Mouse (Mus musculus): ENCODE data around the gene Camk1d. TPM values are rescaled to one million over a fixed set of nuclear protein-coding genes. Genes with fewer than 3 reads are reported as not detected.

The Camk1d gene
- polyA plus RNA-seq, 1 experiment from 2014 or later, result 0.82 TPM

DNA sequence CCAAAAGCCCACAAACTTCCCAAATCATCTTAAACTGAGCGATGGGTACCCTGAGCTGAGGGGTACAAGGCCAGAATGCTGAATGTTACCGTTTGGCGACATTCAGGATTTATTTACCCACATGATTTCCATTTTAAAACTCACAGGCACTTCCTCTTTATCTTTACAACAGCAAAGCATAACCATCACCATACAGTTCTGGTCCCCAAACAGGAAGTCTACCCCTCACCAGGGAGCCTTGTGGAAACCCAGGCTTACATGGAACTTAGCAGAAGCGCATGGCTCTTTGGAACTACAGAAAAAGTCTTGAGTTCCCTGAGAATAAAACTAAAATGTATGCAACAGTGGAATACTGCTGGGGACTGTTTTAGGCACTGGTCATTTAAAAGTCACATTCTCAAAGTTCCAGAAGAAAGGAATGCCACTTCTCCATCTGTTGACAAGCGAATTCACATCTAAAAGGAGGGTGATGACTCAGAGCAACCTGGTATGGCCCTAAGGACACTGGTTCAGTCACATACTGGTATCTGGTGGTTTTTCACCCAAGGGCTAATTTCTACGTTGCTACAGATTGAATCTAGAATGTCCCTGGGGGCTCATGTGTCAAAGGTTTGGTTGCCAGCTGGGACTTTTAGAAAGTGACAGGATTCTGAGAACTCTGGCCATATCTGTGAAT lies 121.7 kb downstream of the Camk1d start:
- WGBS (ENCODE audit: insufficient replicate concordance), result 42% methylated on average over 6 of the region's 6 CpGs
- DNase-seq (no peak), ATAC-seq (ENCODE audit: low read depth) (no peak)
- Histone ChIP-seq H3K27ac (no peak overlapping the region), H3K4me1 (replicated peaks) (no peaks in the 10 kb centered on the region), H3K9me3 (replicated peaks) (no peaks in the 10 kb centered on the region), H3K4me3 (replicated peaks) (no peak overlapping the region), H3K36me3 (no peaks in the 10 kb centered on the region), H3K9ac (no peak overlapping the region), H3K27me3 (no peaks in the 10 kb centered on the region), H3K4me2 (no peak overlapping the region)

- H3K36me3 ChIP-seq, result no peaks in the 10 kb centered on the region
- no peak overlapping the region for H3K27ac ChIP-seq
- H3K4me3 ChIP-seq (replicated peaks), result no peak overlapping the region
- no peak overlapping the region for H3K4me2 ChIP-seq
- H3K27me3 ChIP-seq, result no peaks in the 10 kb centered on the region
- DNase-seq (no peak), ATAC-seq (ENCODE audit: low read depth) (no peak)
- H3K9ac ChIP-seq, result no peak overlapping the region
- H3K9me3 ChIP-seq (replicated peaks), result no peaks in the 10 kb centered on the region
- no peaks in the 10 kb centered on the region for H3K4me1 ChIP-seq (replicated peaks)
- 43% methylated on average over 5 of the region's 5 CpGs for WGBS (ENCODE audit: insufficient replicate concordance)
Observed at GRCm38 (mm10) chr2:5590074-5590473, 124.2 kb downstream of the Camk1d start.

DNA sequence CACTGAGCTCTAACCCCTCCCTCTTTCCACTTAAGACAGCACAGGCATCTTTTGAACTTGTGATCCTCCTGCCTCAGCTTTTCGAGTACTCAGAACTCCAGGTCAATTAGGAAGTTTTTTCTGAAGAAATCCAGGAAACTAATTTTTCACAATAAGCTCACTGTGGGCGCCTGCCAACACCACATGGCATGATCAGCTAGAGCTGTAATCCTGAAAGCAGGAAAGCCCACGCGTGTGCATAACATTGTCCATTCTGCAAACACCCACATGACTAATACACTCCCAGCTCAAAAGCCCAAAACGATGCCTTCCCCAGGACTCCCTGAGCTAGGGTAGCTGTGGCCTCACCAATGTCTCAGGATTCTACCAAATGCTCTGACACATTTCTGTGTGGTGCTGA lies 125.2 kb downstream of the Camk1d start:
- no peak overlapping the region for H3K4me2 ChIP-seq
- H3K36me3 ChIP-seq, result no peaks in the 10 kb centered on the region
- no peak overlapping the region for H3K4me3 ChIP-seq (replicated peaks)
- no peak overlapping the region for H3K9ac ChIP-seq
- no peak overlapping the region for H3K27ac ChIP-seq
- H3K27me3 ChIP-seq, result no peaks in the 10 kb centered on the region
- WGBS (ENCODE audit: insufficient replicate concordance), result 60% methylated on average over 5 of the region's 5 CpGs
- ATAC-seq (ENCODE audit: low read depth), result no peak
- H3K9me3 ChIP-seq (replicated peaks), result no peaks in the 10 kb centered on the region
- no peak for DNase-seq
- H3K4me1 ChIP-seq (replicated peaks), result no peaks in the 10 kb centered on the region

DNA sequence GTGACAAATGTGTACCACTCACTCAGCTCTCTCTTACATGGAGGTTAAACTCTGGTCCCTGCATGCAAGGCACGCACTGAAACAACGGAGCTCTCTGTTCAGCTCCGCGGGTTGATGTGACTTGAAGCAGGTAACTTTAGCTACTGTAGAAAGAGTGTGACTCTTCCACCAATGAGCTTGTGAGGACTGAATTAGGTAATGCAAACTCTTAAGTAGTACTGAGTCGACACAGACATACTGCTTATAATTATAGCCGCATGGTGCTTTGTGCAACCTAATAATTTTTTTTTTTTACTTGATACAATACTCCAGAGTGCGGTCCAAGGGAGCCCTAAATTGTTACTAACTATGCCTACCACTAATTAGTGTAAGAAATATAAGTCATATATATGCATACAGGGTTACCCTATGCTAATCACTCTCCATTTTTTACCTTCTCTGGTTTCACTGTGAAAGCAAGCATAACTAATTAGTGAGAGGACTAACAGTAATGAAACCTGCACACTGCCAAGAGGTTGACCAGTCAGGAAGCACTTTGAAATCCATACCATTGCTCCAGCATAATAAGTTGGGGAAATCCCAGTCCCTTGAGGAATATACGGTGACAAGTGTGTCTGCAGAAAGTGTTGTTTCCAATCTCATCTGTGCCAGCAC lies 125.9 kb downstream of the Camk1d start:
- H3K9ac ChIP-seq, result no peak overlapping the region
- H3K4me1 ChIP-seq (replicated peaks), result no peaks in the 10 kb centered on the region
- no peak for ATAC-seq (ENCODE audit: low read depth)
- WGBS (ENCODE audit: insufficient replicate concordance), result 79% methylated on average over 8 of the region's 8 CpGs
- no peak overlapping the region for H3K27ac ChIP-seq
- H3K27me3 ChIP-seq, result no peaks in the 10 kb centered on the region
- no peaks in the 10 kb centered on the region for H3K9me3 ChIP-seq (replicated peaks)
- H3K36me3 ChIP-seq, result no peaks in the 10 kb centered on the region
- no peak for DNase-seq
- no peak overlapping the region for H3K4me3 ChIP-seq (replicated peaks)
- H3K4me2 ChIP-seq, result no peak overlapping the region

DNA sequence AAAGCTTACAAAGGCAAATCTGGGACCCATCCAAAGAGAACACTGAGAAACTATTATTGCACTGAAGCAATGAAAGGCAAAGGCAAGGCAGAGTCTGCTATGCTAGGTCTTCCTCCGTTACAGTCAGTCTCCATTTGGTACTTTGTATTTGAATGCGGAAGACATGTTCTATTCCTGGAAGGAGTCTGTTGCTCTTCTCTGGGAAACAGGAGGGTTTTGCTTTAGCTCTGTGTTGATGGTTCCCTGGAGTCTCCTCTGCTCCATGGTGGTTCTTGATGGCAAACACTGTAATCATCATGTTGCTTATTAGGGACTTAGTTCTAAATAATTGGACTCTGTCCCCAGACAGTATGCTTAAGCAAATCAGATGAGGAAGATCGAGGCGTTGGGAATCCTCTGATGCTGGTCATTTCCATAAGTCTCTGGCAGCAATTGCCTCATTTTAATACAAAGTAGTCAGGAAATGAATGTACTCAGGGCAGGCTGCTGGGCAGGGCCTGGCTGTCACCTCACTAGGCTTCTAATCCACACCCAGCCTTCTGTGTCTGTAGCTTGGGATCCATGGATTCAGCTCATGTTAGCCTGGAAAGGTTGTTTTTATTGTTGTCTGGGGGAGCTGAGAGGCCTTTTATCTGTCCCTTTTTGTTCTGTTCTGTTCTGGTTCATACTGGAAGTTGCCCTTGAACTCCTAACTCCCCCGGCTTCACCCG lies 129.8 kb downstream of the Camk1d start:
- WGBS (ENCODE audit: insufficient replicate concordance), result 73% methylated on average over 6 of the region's 6 CpGs

DNA sequence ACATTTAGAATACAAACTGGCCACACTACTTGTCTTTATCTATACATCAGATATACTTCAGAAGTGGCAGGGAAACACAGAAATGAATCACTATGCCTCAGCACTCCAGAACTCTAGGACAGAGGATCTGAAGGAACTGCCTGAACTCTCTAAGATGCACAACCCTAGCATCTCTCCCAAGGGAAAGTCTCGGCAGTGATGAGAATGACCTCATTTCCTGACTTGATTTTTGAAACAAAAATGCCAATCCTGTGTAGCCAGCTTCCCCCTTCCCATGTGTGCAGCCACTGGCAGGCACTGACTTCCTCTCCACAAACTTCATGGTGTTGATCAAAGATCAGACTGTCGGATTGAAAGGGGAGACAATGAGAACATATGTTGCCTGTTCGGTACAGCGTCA lies 134.9 kb downstream of the Camk1d start:
- no peak overlapping the region for H3K9ac ChIP-seq
- 47% methylated on average over 4 of the region's 4 CpGs for WGBS (ENCODE audit: insufficient replicate concordance)
- H3K27ac ChIP-seq, result no peak overlapping the region
- no peaks in the 10 kb centered on the region for H3K36me3 ChIP-seq
- no peak overlapping the region for H3K4me3 ChIP-seq (replicated peaks)
- DNase-seq, result no peak
- H3K4me2 ChIP-seq, result no peak overlapping the region
- H3K9me3 ChIP-seq (replicated peaks), result no peaks in the 10 kb centered on the region
- H3K4me1 ChIP-seq (replicated peaks), result no peaks in the 10 kb centered on the region
- no peak for ATAC-seq (ENCODE audit: low read depth)
- H3K27me3 ChIP-seq, result no peaks in the 10 kb centered on the region

More for the DNA sequence above, 129.8 kb downstream of the Camk1d start:
- no peak overlapping the region for H3K4me2 ChIP-seq
- H3K27me3 ChIP-seq, result no peaks in the 10 kb centered on the region
- H3K4me1 ChIP-seq (replicated peaks), result no peaks in the 10 kb centered on the region
- DNase-seq (no peak), ATAC-seq (ENCODE audit: low read depth) (no peak)
- H3K36me3 ChIP-seq, result no peaks in the 10 kb centered on the region
- no peak overlapping the region for H3K27ac ChIP-seq
- H3K4me3 ChIP-seq (replicated peaks), result no peak overlapping the region
- H3K9me3 ChIP-seq (replicated peaks), result no peaks in the 10 kb centered on the region
- no peak overlapping the region for H3K9ac ChIP-seq

DNA sequence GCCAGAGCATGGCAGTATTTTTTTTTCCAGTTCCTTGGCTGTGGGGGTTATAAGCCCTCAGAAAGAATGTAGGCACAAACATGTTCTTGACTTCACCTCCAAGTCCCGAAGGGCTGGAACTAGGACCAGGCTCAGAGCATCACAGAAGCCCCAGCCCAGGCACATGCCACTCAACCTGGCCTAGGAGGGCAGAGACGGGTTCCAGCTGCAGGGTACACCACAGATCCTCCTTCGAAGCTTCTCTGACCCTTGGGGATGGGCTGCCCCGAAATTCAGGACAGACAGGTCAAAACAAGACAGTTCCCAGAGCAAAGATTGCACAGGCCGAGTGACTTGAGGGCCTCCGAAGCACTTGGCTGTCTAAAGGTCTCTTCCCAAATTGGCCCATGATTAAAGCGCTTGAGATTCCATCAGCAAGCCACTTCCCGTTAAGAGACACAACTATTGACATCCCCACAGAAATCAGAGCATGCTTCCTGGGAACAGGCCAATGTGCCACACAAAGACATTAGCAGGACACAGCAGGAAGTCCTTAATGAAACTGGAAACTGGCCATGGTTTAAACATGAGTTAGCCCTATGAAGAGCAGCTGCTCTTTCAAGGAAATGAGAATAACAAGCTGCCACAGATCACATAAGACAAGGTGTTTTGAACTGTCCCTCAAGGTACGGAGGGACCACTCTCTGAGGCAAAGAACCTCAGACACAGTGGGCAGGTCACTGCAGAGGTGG lies 136.8 kb downstream of the Camk1d start:
- Histone ChIP-seq H3K9me3 (replicated peaks) (no peaks in the 10 kb centered on the region), H3K9ac (no peak overlapping the region), H3K27ac (no peak overlapping the region), H3K27me3 (no peaks in the 10 kb centered on the region), H3K36me3 (no peaks in the 10 kb centered on the region), H3K4me1 (replicated peaks) (no peaks in the 10 kb centered on the region), H3K4me2 (no peak overlapping the region), H3K4me3 (replicated peaks) (no peak overlapping the region)
- ATAC-seq (ENCODE audit: low read depth) (no peak), DNase-seq (no peak)
- 61% methylated on average over 9 of the region's 9 CpGs for WGBS (ENCODE audit: insufficient replicate concordance)

DNA sequence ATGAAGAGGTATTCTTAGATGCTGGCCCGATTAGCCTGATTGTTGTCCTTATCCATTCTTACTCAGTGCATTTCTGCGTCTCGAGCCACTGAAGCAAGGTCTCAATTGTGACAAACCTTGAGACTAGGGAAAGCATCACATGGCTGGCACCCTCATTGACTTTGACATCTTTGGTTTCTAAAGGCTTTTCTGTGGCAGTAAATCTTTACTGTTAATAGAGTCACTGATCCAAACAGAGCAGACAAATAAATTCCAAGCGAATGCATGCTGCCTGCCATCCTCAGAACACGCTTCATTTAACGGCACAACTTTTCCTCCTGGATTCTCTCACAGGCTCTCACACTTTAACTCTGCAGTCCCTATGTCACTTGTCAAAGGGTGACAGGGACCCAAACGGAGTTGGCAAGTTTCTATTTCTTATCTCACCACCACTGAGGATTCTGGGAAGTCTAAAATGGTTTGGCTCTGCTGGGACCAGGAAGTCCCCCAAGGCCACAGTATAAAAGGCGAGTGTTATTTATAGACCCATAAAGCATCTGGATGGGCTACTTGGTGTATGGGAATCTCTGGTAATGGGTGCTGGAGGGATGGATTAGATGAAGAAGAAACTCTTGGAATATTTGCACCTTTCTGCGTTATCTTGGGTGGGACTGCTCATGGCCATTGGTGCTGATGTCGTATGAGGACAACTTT lies 141.9 kb downstream of the Camk1d start:
- no peak overlapping the region for H3K4me3 ChIP-seq (replicated peaks)
- ATAC-seq (ENCODE audit: low read depth), result no peak
- H3K9me3 ChIP-seq (replicated peaks), result no peaks in the 10 kb centered on the region
- no peak overlapping the region for H3K9ac ChIP-seq
- no peaks in the 10 kb centered on the region for H3K27me3 ChIP-seq
- no peaks in the 10 kb centered on the region for H3K36me3 ChIP-seq
- no peak for DNase-seq
- whole genome bisulfite sequencing (ENCODE audit: insufficient replicate concordance), result 72% methylated on average over 10 of the region's 10 CpGs
- H3K4me1 ChIP-seq (replicated peaks), result no peaks in the 10 kb centered on the region
- no peak overlapping the region for H3K27ac ChIP-seq
- no peak overlapping the region for H3K4me2 ChIP-seq

DNA sequence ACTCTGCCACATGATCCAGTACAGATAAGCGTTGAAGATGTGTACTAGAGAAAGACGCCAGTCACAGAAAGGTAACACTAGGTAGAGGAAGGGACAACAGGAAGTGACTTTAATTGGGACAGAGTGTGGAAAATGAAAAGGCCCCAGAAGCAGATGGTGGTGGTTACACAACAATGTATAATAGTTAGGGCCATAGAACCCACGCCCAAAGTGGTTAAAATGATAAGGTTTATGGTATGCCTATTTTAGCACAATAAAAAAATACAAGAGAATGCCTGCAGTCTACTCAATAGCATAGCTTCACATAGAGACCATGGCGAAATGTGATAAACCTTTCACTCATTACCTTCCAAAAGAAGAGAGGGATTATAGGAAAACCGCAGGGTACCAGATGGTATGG lies 147.7 kb downstream of the Camk1d start:
- Histone ChIP-seq H3K27ac (no peak overlapping the region), H3K36me3 (no peaks in the 10 kb centered on the region), H3K4me2 (no peak overlapping the region), H3K4me1 (replicated peaks) (no peaks in the 10 kb centered on the region), H3K27me3 (no peaks in the 10 kb centered on the region), H3K9me3 (replicated peaks) (no peaks in the 10 kb centered on the region), H3K9ac (no peak overlapping the region), H3K4me3 (replicated peaks) (no peak overlapping the region)
- WGBS (ENCODE audit: insufficient replicate concordance), result 70% methylated on average over 5 of the region's 5 CpGs
- ATAC-seq (ENCODE audit: low read depth) (no peak), DNase-seq (no peak)

- Histone ChIP-seq H3K27me3 (no peaks in the 10 kb centered on the region), H3K27ac (no peak overlapping the region), H3K36me3 (no peaks in the 10 kb centered on the region), H3K9ac (no peak overlapping the region), H3K4me2 (no peak overlapping the region), H3K9me3 (replicated peaks) (no peaks in the 10 kb centered on the region), H3K4me1 (replicated peaks) (no peaks in the 10 kb centered on the region), H3K4me3 (replicated peaks) (no peak overlapping the region)
- 62% methylated on average over 4 of the region's 4 CpGs for WGBS (ENCODE audit: insufficient replicate concordance)
- DNase-seq (no peak), ATAC-seq (ENCODE audit: low read depth) (peak; percentile 26; the same call in 1 of the 2 replicates)
Observed at GRCm38 (mm10) chr2:5563685-5564084, 150.6 kb downstream of the Camk1d start.

DNA sequence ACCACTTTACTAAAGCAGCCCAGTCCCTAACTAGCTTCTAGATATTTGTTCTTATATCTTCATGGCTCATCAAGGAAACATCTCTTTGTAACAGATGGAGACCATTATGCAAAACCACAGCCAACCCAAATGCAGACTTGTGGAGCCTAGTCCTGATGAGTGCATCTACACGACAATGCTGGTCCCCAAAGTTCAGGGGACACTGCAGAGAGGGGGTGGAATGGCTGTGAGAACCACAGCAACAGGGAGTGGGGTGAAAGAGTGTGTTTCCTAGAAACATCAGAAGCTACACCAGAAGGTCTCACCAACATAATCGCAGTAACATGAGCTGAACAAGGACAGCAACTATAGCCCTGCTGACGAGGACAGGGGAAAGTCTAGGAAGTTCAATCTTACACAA lies 152.9 kb downstream of the Camk1d start:
- Histone ChIP-seq H3K4me2 (no peak overlapping the region), H3K27ac (no peak overlapping the region), H3K36me3 (no peaks in the 10 kb centered on the region), H3K27me3 (no peaks in the 10 kb centered on the region), H3K4me1 (replicated peaks) (no peaks in the 10 kb centered on the region), H3K9ac (no peak overlapping the region), H3K9me3 (replicated peaks) (no peaks in the 10 kb centered on the region), H3K4me3 (replicated peaks) (no peak overlapping the region)
- WGBS (ENCODE audit: insufficient replicate concordance), result 67% methylated on average over 3 of the region's 3 CpGs
- no peak for ATAC-seq (ENCODE audit: low read depth)
- no peak for DNase-seq

All from liver, embryonic 13.5 days (tissue).